Mouse (Mus musculus) embryonic fibroblast, embryonic 13.5 days (primary cell): Measurements from ENCODE around the gene Pde4d. TPM values are rescaled to one million over a fixed set of nuclear protein-coding genes. Genes with fewer than 3 reads are reported as not detected.

Experiments used
- H3K27ac ChIP-seq: 2 replicates; pipeline ENCODE4 v1.5.1; 2012; ENCODE audit warnings: low read length, control low read depth, inconsistent platforms; ENCODE audit not compliant: insufficient read depth
- H3K4me1 ChIP-seq: 2 replicates; pipeline ENCODE4 v1.6.1; 2011; ENCODE audit warnings: low read length; ENCODE audit not compliant: control insufficient read depth, insufficient read depth
- H3K4me3 ChIP-seq: 2 replicates; pipeline ENCODE4 v1.5.1; 2011; ENCODE audit warnings: mild to moderate bottlenecking, control low read depth, low read length; ENCODE audit not compliant: insufficient read depth
- CTCF ChIP-seq: IDR thresholded peaks from 2 replicates; pipeline ENCODE4 v1.5.1; 2011; ENCODE audit warnings: mild to moderate bottlenecking, control low read depth, low read length, moderate library complexity, borderline replicate concordance; ENCODE audit not compliant: insufficient read depth
- POLR2A ChIP-seq: IDR thresholded peaks from 2 replicates; pipeline ENCODE4 v1.6.1; 2011; ENCODE audit warnings: low read depth, mild to moderate bottlenecking, control low read depth, low read length, moderate library complexity
- polyA plus RNA-seq: library from polyadenylated mRNA; stranded (reverse); fragments of >200 nt; gene quantifications from 2 replicates; pipeline ENCODE4 v1.2.4, GENCODE M21; 2011; ENCODE audit warnings: low read depth; ENCODE audit not compliant: missing spikeins, insufficient read length

The Pde4d gene
- polyA plus RNA-seq, 1 experiment, result 26.9 TPM

- Histone ChIP-seq H3K4me3 (no peak overlapping the region), H3K4me1 (no peaks in the 10 kb centered on the region), H3K27ac (no peak overlapping the region)
- TF ChIP-seq POLR2A, result no peak
- no peak for TF ChIP-seq CTCF
These were observed 14.1 kb upstream of the Pde4d start for GRCm38 (mm10) chr13:108435687-108436086.

- no peak overlapping the region for H3K27ac ChIP-seq
- no peaks in the 10 kb centered on the region for H3K4me1 ChIP-seq
- no peak for TF ChIP-seq CTCF
- no peak for TF ChIP-seq POLR2A
- no peak overlapping the region for H3K4me3 ChIP-seq
These were observed 12.3 kb upstream of the Pde4d start for GRCm38 (mm10) chr13:108437424-108437823.

- Histone ChIP-seq H3K27ac (no peak overlapping the region), H3K4me3 (no peak overlapping the region), H3K4me1 (no peaks in the 10 kb centered on the region)
- TF ChIP-seq POLR2A, result no peak
- no peak for TF ChIP-seq CTCF
These were observed 10.7 kb upstream of the Pde4d start for GRCm38 (mm10) chr13:108439012-108439411.

- no peak overlapping the region for H3K4me3 ChIP-seq
- H3K27ac ChIP-seq, result no peak overlapping the region
- no peak for TF ChIP-seq POLR2A
- TF ChIP-seq CTCF, result no peak
- no peaks in the 10 kb centered on the region for H3K4me1 ChIP-seq
These were observed 1.3 kb upstream of the Pde4d start for GRCm38 (mm10) chr13:108448348-108448931.

GRCm38 (mm10) chr13:108451122-108451521 is 1.4 kb downstream of the Pde4d start:
- TF ChIP-seq CTCF, result no peak
- no peak for TF ChIP-seq POLR2A
- Histone ChIP-seq H3K4me3 (no peak overlapping the region), H3K27ac (no peak overlapping the region), H3K4me1 (no peaks in the 10 kb centered on the region)

- H3K27ac ChIP-seq, result no peak overlapping the region
- H3K4me3 ChIP-seq, result no peak overlapping the region
- no peak for TF ChIP-seq POLR2A
- no peak for TF ChIP-seq CTCF
- H3K4me1 ChIP-seq, result no peaks in the 10 kb centered on the region
These were observed 3.5 kb downstream of the Pde4d start for GRCm38 (mm10) chr13:108453064-108453919.

GRCm38 (mm10) chr13:108462518-108462917 is 12.8 kb downstream of the Pde4d start:
- TF ChIP-seq CTCF (no peak), POLR2A (no peak)

GRCm38 (mm10) chr13:108465755-108466154 is 16.0 kb downstream of the Pde4d start:
- Histone ChIP-seq H3K27ac (no peak overlapping the region), H3K4me3 (no peak overlapping the region), H3K4me1 (no peaks in the 10 kb centered on the region)
- TF ChIP-seq CTCF, result no peak
- TF ChIP-seq POLR2A, result no peak

More at GRCm38 (mm10) chr13:108462518-108462917, 12.8 kb downstream of the Pde4d start:
- Histone ChIP-seq H3K27ac (no peak overlapping the region), H3K4me1 (no peaks in the 10 kb centered on the region), H3K4me3 (no peak overlapping the region)

- Histone ChIP-seq H3K4me1 (no peaks in the 10 kb centered on the region), H3K27ac (peak overlapping the region; percentile 65), H3K4me3 (no peak overlapping the region)
- no peak for TF ChIP-seq CTCF
- no peak for TF ChIP-seq POLR2A
These were observed 17.3 kb downstream of the Pde4d start for GRCm38 (mm10) chr13:108467046-108467445.

- H3K4me1 ChIP-seq, result peaks cover 6% of the 10 kb centered on the region
- H3K27ac ChIP-seq, result peak overlapping the region; percentile 34; the same call in 1 of the 2 replicates
- TF ChIP-seq POLR2A, result no peak
- no peak for TF ChIP-seq CTCF
- no peak overlapping the region for H3K4me3 ChIP-seq
These were observed 30.7 kb downstream of the Pde4d start for GRCm38 (mm10) chr13:108480451-108480850.

- TF ChIP-seq CTCF (no peak), POLR2A (no peak)
- Histone ChIP-seq H3K27ac (no peak overlapping the region), H3K4me3 (no peak overlapping the region), H3K4me1 (peaks cover 6% of the 10 kb centered on the region)
These were observed 35.3 kb downstream of the Pde4d start for GRCm38 (mm10) chr13:108485036-108485435.
